Mouse (Mus musculus): ENCODE measurements around the gene Zcchc7. TPM values are rescaled to one million over a fixed set of nuclear protein-coding genes. Genes with fewer than 3 reads are reported as not detected.

The Zcchc7 gene
- polyA plus RNA-seq, 1 experiment from 2014 or later: 31.2 TPM

DNA sequence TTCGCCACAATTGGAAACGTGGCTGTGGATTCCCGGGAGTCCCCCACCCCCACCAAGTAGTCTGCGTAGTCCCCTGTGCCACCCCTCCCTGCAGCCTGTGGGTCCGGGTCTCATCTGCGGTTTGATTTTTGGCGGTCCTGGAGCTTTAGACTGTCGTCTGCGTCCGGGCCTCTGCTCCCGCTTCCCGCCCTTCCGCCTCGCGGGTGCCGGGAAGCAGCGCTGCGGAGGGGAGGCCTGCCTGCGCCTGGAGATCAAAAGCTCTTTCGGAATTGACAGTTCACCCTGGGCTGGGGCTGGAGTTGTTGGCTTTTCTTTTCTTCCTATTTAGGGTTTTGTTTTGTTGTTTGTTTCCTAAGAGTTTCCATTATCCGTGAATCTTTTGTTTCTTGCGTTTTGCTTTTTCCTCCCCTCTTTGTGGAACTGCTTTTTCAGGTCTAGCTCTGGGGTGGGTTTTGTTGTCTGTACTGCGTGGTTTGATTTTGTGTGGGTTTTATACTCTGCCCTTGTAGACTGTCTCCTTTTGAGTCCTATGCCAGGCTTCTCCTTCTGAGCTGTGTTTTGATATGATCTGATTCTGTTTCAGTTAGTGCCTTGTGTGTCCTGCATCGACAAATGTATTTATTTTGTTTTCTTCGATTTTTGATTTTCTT, 43.5 kb upstream of the Zcchc7 start:
- under 1% methylated on average over 25 of the region's 25 CpGs for WGBS
- peak overlapping the region; percentile 29 for H3K4me2 ChIP-seq (ENCODE audit: low read length)
- H3K4me3 ChIP-seq (ENCODE audit: low read depth, low read length): peak overlapping the region; percentile 18; the same call in 1 of the 2 replicates

DNA sequence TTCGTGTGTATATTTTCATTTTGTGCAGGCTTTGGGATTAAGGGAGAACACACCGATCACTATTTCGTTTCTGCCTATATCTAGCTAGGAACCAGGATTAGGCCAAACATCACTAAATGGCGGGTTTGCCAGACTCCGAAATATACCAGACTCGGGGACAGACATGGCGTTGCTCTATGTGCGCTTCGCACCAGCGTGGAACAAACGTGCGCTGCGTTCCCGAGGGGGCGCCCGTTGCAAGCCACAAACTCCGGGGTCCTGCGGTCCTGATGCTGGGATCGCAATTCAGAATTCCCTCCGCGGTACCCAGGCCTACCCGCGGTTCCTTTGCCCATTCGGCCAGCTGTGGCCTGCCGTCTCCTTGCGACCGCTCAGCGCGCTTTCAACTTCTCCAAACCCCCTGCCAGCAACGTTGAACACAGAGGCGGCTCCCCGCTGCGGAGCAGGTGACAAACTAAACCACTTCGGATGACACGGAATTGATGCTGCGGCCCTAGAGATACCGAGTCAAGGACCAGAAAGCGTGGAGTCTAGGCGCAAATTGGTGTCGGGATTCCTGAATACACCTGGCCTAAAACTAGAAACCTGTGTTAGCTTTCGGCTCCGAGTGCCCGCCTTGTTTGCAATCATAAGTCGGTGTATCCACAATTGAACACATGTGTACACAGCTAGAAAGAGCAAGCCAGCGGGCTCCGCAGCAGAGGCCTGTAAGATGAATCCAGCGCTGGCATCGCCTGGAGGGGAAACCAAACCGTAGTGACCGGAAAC, 42.7 kb upstream of the Zcchc7 start:
- under 1% methylated on average over 50 of the region's 50 CpGs for WGBS
- H3K27me3 ChIP-seq (ENCODE audit: control insufficient read depth, insufficient read depth, low read depth, low read length): peaks cover 59% of the 10 kb centered on the region
- H3K4me2 ChIP-seq (ENCODE audit: low read length): peak overlapping the region; percentile 27
- no peak overlapping the region for H3K9ac ChIP-seq (ENCODE audit: low read depth, low read length)
- no peak overlapping the region; the same call in 1 of the 2 replicates for H3K4me3 ChIP-seq (ENCODE audit: low read depth, low read length)
- H3K36me3 ChIP-seq (ENCODE audit: control insufficient read depth, insufficient read depth, low read length): no peaks in the 10 kb centered on the region
- ATAC-seq: no peak
- no peaks in the 10 kb centered on the region for H3K4me1 ChIP-seq (ENCODE audit: control insufficient read depth, insufficient read depth, low read length)
- H3K9me3 ChIP-seq (replicated peaks; ENCODE audit: control insufficient read depth, low read length, poor library complexity, severe bottlenecking): no peaks in the 10 kb centered on the region
- peak overlapping the region; percentile 12; the same call in 1 of the 2 replicates for H3K27ac ChIP-seq (ENCODE audit: low read length)

More for the DNA sequence above, 43.5 kb upstream of the Zcchc7 start:
- Histone ChIP-seq H3K36me3 (ENCODE audit: control insufficient read depth, insufficient read depth, low read length) (no peaks in the 10 kb centered on the region), H3K9ac (ENCODE audit: low read depth, low read length) (no peak overlapping the region), H3K4me1 (ENCODE audit: control insufficient read depth, insufficient read depth, low read length) (no peaks in the 10 kb centered on the region), H3K9me3 (replicated peaks; ENCODE audit: control insufficient read depth, low read length, poor library complexity, severe bottlenecking) (no peaks in the 10 kb centered on the region), H3K27me3 (ENCODE audit: control insufficient read depth, insufficient read depth, low read depth, low read length) (peaks cover 59% of the 10 kb centered on the region), H3K27ac (ENCODE audit: low read length) (no peak overlapping the region)
- no peak for ATAC-seq

DNA sequence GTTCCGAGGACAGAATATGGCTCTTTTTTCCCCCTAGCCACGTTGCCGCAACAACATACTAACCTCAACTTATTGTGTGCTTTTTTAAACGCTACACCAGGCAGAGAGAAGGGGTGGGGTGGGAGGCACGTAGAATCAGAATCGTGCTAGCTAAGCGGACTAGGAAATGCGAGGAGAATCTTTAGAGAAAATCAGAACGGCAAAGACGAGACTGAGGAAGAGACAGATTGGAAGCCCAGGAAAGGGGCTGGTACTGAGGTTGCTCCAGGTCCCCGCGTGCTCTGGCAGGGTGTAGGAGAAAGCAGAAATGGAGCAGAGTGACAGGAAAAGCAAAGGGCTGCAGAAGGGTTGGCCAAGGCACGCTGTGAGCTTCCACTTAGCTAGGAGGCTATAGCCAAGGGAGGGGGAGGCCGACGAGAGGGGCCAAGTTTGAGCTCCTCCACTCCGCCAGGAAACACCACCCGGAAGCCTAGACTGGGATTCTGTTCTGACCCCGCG, 42.1 kb upstream of the Zcchc7 start:
- H3K27ac ChIP-seq (ENCODE audit: low read length): 0 out of 2 replicates have a peak overlapping the region, but pooled peaks have one; percentile 35
- ATAC-seq: no peak
- no peaks in the 10 kb centered on the region for H3K36me3 ChIP-seq (ENCODE audit: control insufficient read depth, insufficient read depth, low read length)
- no peak overlapping the region; the same call in 1 of the 2 replicates for H3K4me3 ChIP-seq (ENCODE audit: low read depth, low read length)
- H3K4me1 ChIP-seq (ENCODE audit: control insufficient read depth, insufficient read depth, low read length): no peaks in the 10 kb centered on the region
- WGBS: 1% methylated on average over 19 of the region's 19 CpGs
- H3K9ac ChIP-seq (ENCODE audit: low read depth, low read length): no peak overlapping the region
- peaks cover 59% of the 10 kb centered on the region for H3K27me3 ChIP-seq (ENCODE audit: control insufficient read depth, insufficient read depth, low read depth, low read length)
- H3K4me2 ChIP-seq (ENCODE audit: low read length): peak overlapping the region; percentile 27
- no peaks in the 10 kb centered on the region for H3K9me3 ChIP-seq (replicated peaks; ENCODE audit: control insufficient read depth, low read length, poor library complexity, severe bottlenecking)

DNA sequence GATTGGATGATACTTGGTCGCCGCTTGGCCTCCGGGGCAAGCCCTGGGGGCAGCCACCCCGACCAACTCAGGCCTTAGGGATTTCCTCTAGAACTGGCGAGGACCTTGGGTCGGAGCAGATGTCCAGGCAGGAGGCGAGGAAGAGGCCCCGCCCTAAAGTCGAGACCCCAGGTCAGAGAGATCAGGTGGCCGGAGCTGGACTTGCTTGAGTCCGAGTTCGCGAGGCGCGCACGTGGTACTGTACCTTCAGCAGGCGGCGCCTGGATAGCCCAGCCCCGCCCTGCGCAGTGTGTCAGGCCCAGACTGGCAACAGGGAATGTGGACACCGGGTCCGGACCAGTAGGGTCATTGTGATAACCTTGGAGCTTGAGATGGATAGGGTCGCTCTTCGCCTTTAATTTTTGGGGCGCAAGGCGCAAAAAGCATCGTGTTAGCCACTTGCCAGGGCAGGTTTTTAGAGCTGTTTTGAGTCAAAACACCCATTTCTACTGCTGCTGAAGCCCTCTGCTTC, 41.5 kb upstream of the Zcchc7 start:
- Histone ChIP-seq H3K4me1 (ENCODE audit: control insufficient read depth, insufficient read depth, low read length) (no peaks in the 10 kb centered on the region), H3K4me3 (ENCODE audit: low read depth, low read length) (0 out of 2 replicates have a peak overlapping the region, but pooled peaks have one; percentile 6), H3K36me3 (ENCODE audit: control insufficient read depth, insufficient read depth, low read length) (no peaks in the 10 kb centered on the region), H3K4me2 (ENCODE audit: low read length) (peak overlapping the region; percentile 27; the same call in 1 of the 2 replicates), H3K27me3 (ENCODE audit: control insufficient read depth, insufficient read depth, low read depth, low read length) (peaks cover 57% of the 10 kb centered on the region), H3K9me3 (replicated peaks; ENCODE audit: control insufficient read depth, low read length, poor library complexity, severe bottlenecking) (no peaks in the 10 kb centered on the region), H3K27ac (ENCODE audit: low read length) (no peak overlapping the region), H3K9ac (ENCODE audit: low read depth, low read length) (no peak overlapping the region)
- no peak for ATAC-seq
- 2% methylated on average over 27 of the region's 27 CpGs for WGBS

DNA sequence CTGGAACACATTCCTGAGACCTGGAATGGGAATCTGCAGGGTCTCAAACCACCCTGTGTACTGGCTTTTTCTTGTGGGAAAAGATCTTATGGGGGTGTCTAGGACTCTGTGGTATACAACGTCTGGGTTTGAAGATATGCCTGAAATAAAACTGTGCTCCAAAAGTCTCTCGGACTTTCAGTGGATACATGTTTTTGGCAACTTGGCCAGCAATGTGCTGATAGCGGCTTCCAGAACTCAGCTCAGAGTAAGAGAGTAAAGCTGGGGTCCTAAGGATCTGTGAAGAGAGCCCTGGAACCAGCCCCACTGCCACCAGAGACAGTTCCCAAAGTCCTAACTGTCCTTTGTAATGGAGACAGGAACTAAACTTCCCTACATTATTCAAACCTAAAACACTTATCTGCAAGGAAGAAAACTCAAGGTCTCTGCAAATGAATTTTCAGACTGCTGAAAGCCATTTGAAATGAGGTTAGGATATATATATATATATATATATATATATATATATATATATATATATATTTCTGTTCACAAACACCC, 40.0 kb upstream of the Zcchc7 start:
- H3K27ac ChIP-seq (ENCODE audit: low read length): no peak overlapping the region
- ATAC-seq: no peak
- WGBS: 14% methylated on average over 3 of the region's 3 CpGs
- no peaks in the 10 kb centered on the region for H3K9me3 ChIP-seq (replicated peaks; ENCODE audit: control insufficient read depth, low read length, poor library complexity, severe bottlenecking)
- no peak overlapping the region for H3K4me2 ChIP-seq (ENCODE audit: low read length)
- H3K27me3 ChIP-seq (ENCODE audit: control insufficient read depth, insufficient read depth, low read depth, low read length): peaks cover 57% of the 10 kb centered on the region
- H3K9ac ChIP-seq (ENCODE audit: low read depth, low read length): no peak overlapping the region
- H3K4me3 ChIP-seq (ENCODE audit: low read depth, low read length): no peak overlapping the region
- no peaks in the 10 kb centered on the region for H3K4me1 ChIP-seq (ENCODE audit: control insufficient read depth, insufficient read depth, low read length)
- no peaks in the 10 kb centered on the region for H3K36me3 ChIP-seq (ENCODE audit: control insufficient read depth, insufficient read depth, low read length)

DNA sequence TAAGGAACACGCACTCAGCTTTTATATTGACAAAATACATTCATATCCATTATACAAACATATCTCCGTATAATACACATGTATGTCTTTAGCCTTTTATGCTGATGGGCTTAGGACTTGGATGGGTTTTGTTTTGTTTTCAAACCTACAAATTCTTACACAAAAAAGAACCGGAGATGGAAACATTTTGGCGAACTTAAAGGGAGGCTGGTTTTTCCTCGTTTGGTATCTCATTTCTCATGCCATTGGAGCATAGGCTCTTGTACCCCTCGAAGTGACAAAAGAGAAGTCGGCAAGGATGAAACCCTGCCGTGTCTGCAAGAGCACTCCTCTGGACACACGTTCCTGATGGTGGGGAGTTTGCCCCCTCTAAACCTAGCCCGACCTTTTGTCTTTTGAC, 39.3 kb upstream of the Zcchc7 start:
- 7% methylated on average over 10 of the region's 10 CpGs for WGBS

DNA sequence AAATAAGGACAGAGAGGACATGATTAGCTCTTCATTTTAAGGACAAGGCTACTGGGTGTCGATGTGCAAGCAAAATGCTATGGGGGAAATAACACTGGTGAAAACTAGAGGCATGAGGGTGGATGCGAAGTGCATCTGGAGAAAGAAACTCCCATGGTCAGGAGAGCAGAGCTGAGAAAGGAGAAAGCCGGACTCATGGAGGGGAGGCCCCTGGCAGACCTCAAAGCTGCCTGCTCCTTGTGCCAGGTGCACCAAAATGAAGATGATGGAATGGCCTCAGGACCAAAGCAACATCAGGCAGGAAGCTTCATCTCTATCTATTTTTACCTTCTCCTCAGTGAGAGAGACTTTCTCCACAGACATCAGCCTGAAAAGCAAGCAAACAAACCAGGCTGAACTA, 38.0 kb upstream of the Zcchc7 start:
- no peak for ATAC-seq
- WGBS: 78% methylated on average over 3 of the region's 3 CpGs

More for the DNA sequence above, 39.3 kb upstream of the Zcchc7 start:
- H3K4me3 ChIP-seq (ENCODE audit: low read depth, low read length): no peak overlapping the region
- H3K4me2 ChIP-seq (ENCODE audit: low read length): no peak overlapping the region
- no peak for ATAC-seq
- H3K9ac ChIP-seq (ENCODE audit: low read depth, low read length): no peak overlapping the region
- H3K36me3 ChIP-seq (ENCODE audit: control insufficient read depth, insufficient read depth, low read length): no peaks in the 10 kb centered on the region
- peaks cover 50% of the 10 kb centered on the region for H3K27me3 ChIP-seq (ENCODE audit: control insufficient read depth, insufficient read depth, low read depth, low read length)
- H3K4me1 ChIP-seq (ENCODE audit: control insufficient read depth, insufficient read depth, low read length): no peaks in the 10 kb centered on the region
- H3K9me3 ChIP-seq (replicated peaks; ENCODE audit: control insufficient read depth, low read length, poor library complexity, severe bottlenecking): no peaks in the 10 kb centered on the region
- H3K27ac ChIP-seq (ENCODE audit: low read length): no peak overlapping the region

DNA sequence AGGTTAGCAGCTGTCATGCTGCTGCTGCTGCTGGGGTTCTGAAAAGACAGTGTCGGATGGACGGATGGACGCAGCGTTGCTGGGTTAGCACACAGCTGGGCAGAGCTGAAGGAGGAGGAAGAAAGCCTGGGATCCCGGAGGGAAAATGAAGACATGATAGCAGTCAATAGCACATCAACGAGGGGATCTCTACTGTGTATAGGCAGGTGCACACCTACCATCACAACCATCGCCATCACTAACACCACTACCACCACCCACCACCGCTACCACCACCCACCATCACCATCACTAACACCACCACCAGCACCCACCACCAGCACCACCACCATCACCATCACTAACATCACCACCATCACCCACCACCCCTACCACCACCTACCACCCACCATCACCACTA, 35.6 kb upstream of the Zcchc7 start:
- Histone ChIP-seq H3K4me2 (ENCODE audit: low read length) (no peak overlapping the region), H3K27ac (ENCODE audit: low read length) (no peak overlapping the region), H3K9me3 (replicated peaks; ENCODE audit: control insufficient read depth, low read length, poor library complexity, severe bottlenecking) (no peaks in the 10 kb centered on the region), H3K4me1 (ENCODE audit: control insufficient read depth, insufficient read depth, low read length) (no peaks in the 10 kb centered on the region), H3K9ac (ENCODE audit: low read depth, low read length) (no peak overlapping the region), H3K4me3 (ENCODE audit: low read depth, low read length) (no peak overlapping the region), H3K27me3 (ENCODE audit: control insufficient read depth, insufficient read depth, low read depth, low read length) (peaks cover 46% of the 10 kb centered on the region), H3K36me3 (ENCODE audit: control insufficient read depth, insufficient read depth, low read length) (no peaks in the 10 kb centered on the region)
- ATAC-seq: no peak
- 94% methylated on average over 8 of the region's 8 CpGs for WGBS

More for the DNA sequence above, 38.0 kb upstream of the Zcchc7 start:
- no peaks in the 10 kb centered on the region for H3K36me3 ChIP-seq (ENCODE audit: control insufficient read depth, insufficient read depth, low read length)
- no peak overlapping the region for H3K4me3 ChIP-seq (ENCODE audit: low read depth, low read length)
- no peak overlapping the region for H3K9ac ChIP-seq (ENCODE audit: low read depth, low read length)
- H3K9me3 ChIP-seq (replicated peaks; ENCODE audit: control insufficient read depth, low read length, poor library complexity, severe bottlenecking): no peaks in the 10 kb centered on the region
- no peak overlapping the region for H3K4me2 ChIP-seq (ENCODE audit: low read length)
- H3K27me3 ChIP-seq (ENCODE audit: control insufficient read depth, insufficient read depth, low read depth, low read length): peaks cover 48% of the 10 kb centered on the region
- no peaks in the 10 kb centered on the region for H3K4me1 ChIP-seq (ENCODE audit: control insufficient read depth, insufficient read depth, low read length)
- no peak overlapping the region for H3K27ac ChIP-seq (ENCODE audit: low read length)

All from midbrain, embryonic 16.5 days (tissue).